ENCODE assay signal across 12 mouse cellular contexts in genomic region chr12:53981575-53982507, GRCm38 (mm10).
DNase-seq lines count a peak whose midpoint lies in the region; ATAC-seq and TF ChIP-seq lines count a peak whose summit lies in the region.
"Had no signal": no experiment of that assay in that cellular context is flagged by ENCODE, and none has a peak within 500 bp of the region (broad histone marks: within the 10 kb centered on the region; RNA-seq: fewer than 3 reads in every experiment).

No protein-coding gene starts in this region.

- ATAC-seq in forebrain, postnatal 0 days = peak; percentile 85
- no peak for ATAC-seq in forebrain, embryonic 13.5 days
- ATAC-seq in neural tube, embryonic 15.5 days (ENCODE audit: low FRiP score) = peak; percentile 86
- no peak for ATAC-seq in megakaryocyte, adult 5-6 weeks (ENCODE audit: poor library complexity, severe bottlenecking)

- no peaks in the 10 kb centered on the region for H3K27me3 ChIP-seq in forebrain, postnatal 0 days (ENCODE audit: insufficient read depth, low read length)
- peaks cover 11% of the 10 kb centered on the region; the same call in 1 of the 2 replicates for H3K27me3 ChIP-seq in forebrain, embryonic 13.5 days
- no peaks in the 10 kb centered on the region for H3K27me3 ChIP-seq in neural tube, embryonic 15.5 days (replicated peaks)
- H3K27me3 ChIP-seq: embryonic facial prominence, embryonic 13.5 days; liver, embryonic 13.5 days had no signal

- intact Hi-C loops in heart, postnatal 25 days (cut with DNase I) = no loop called here

- no peak for TF ChIP-seq CTCF in forebrain, postnatal 0 days (IDR thresholded peaks at IDR 0.05; ENCODE audit: low read depth)

- H3K4me1 ChIP-seq in forebrain, postnatal 0 days (ENCODE audit: insufficient read depth) = no peaks in the 10 kb centered on the region
- peaks cover 29% of the 10 kb centered on the region for H3K4me1 ChIP-seq in forebrain, embryonic 13.5 days
- peaks cover 13% of the 10 kb centered on the region for H3K4me1 ChIP-seq in neural tube, embryonic 15.5 days
- H3K4me1 ChIP-seq: liver, embryonic 13.5 days had no signal

- no peak overlapping the region for H3K27ac ChIP-seq in forebrain, postnatal 0 days (ENCODE audit: low read depth, low read length)
- no peak overlapping the region for H3K27ac ChIP-seq in forebrain, embryonic 13.5 days
- H3K27ac ChIP-seq in neural tube, embryonic 15.5 days (replicated peaks) = peak overlapping the region; percentile 38
- H3K27ac ChIP-seq: embryonic facial prominence, embryonic 13.5 days; liver, embryonic 13.5 days had no signal

- DNase-seq in forebrain, postnatal 0 days = peak; percentile 41
- DNase-seq in cerebellum, adult 9-11 months = peak; percentile 51
- DNase-seq in layer of hippocampus, adult 9-11 months = peak; percentile 60
- DNase-seq in heart, postnatal 25 days (ENCODE audit: low spot score) = no peak
- DNase-seq in heart, postnatal 4 days = no peak
- DNase-seq: heart, adult 18-20 months; kidney, postnatal 14 days; liver, embryonic 13.5 days had no signal

- no peak overlapping the region for H3K9ac ChIP-seq in forebrain, postnatal 0 days
- no peak overlapping the region for H3K9ac ChIP-seq in forebrain, embryonic 13.5 days
- H3K9ac ChIP-seq in neural tube, embryonic 15.5 days (replicated peaks) = no peak overlapping the region
- H3K9ac ChIP-seq: embryonic facial prominence, embryonic 13.5 days; liver, embryonic 13.5 days had no signal

- no peak overlapping the region for H3K4me3 ChIP-seq in forebrain, postnatal 0 days (ENCODE audit: low read depth, low read length)
- H3K4me3 ChIP-seq in forebrain, embryonic 13.5 days = no peak overlapping the region
- H3K4me3 ChIP-seq in neural tube, embryonic 15.5 days (replicated peaks) = no peak overlapping the region
- H3K4me3 ChIP-seq: embryonic facial prominence, embryonic 13.5 days; liver, embryonic 13.5 days had no signal

- H3K4me2 ChIP-seq in forebrain, postnatal 0 days (ENCODE audit: low read depth) = no peak overlapping the region
- H3K4me2 ChIP-seq in forebrain, embryonic 13.5 days = no peak overlapping the region
- H3K4me2 ChIP-seq in neural tube, embryonic 15.5 days = no peak overlapping the region
- H3K4me2 ChIP-seq: embryonic facial prominence, embryonic 13.5 days; liver, embryonic 13.5 days had no signal

- WGBS in forebrain, postnatal 0 days = 71% methylated on average over 9 of the region's 9 CpGs
- WGBS in forebrain, embryonic 13.5 days = 77% methylated on average over 9 of the region's 9 CpGs
- 25% methylated on average over 9 of the region's 9 CpGs for WGBS in neural tube, embryonic 15.5 days

- H3K9me3 ChIP-seq in forebrain, postnatal 0 days (ENCODE audit: low read length) = no peaks in the 10 kb centered on the region
- no peaks in the 10 kb centered on the region for H3K9me3 ChIP-seq in forebrain, embryonic 13.5 days (replicated peaks)
- no peaks in the 10 kb centered on the region for H3K9me3 ChIP-seq in neural tube, embryonic 15.5 days (replicated peaks)
- H3K9me3 ChIP-seq: embryonic facial prominence, embryonic 13.5 days; liver, embryonic 13.5 days had no signal

- no peaks in the 10 kb centered on the region for H3K36me3 ChIP-seq in forebrain, postnatal 0 days (ENCODE audit: insufficient read depth)
- H3K36me3 ChIP-seq in forebrain, embryonic 13.5 days (ENCODE audit: poor library complexity, severe bottlenecking) = no peaks in the 10 kb centered on the region
- no peaks in the 10 kb centered on the region for H3K36me3 ChIP-seq in neural tube, embryonic 15.5 days
- H3K36me3 ChIP-seq: embryonic facial prominence, embryonic 13.5 days; liver, embryonic 13.5 days had no signal

Comparison
In these comparisons a context has a peak if more than half of its experiments do, and no peak if none do; other contexts are left out.
1. ATAC-seq: peak in forebrain, postnatal 0 days (single experiment) and neural tube, embryonic 15.5 days (single experiment); none in forebrain, embryonic 13.5 days (single experiment) and megakaryocyte, adult 5-6 weeks (single experiment).
2. DNase-seq: peak in forebrain, postnatal 0 days (single experiment), cerebellum, adult 9-11 months (single experiment) and layer of hippocampus, adult 9-11 months (single experiment); none in heart, postnatal 25 days (single experiment) and heart, postnatal 4 days (single experiment).